Mouse (Mus musculus) layer of hippocampus, postnatal 14 days (tissue): ENCODE measurements around the gene Atp5g1. TPM values are rescaled to one million over a fixed set of nuclear protein-coding genes. Genes with fewer than 3 reads are reported as not detected.

Experiments
- DNase-seq, 2 experiments: peaks; one replicate each; pipeline ENCODE4 v3.0.0; 2021 to 2022; ENCODE audit warnings: low spot score in 2 of 2, mixed read lengths in 1 of 2
- total RNA-seq, 2 experiments: library from RNA; stranded (reverse); gene quantifications; 2 replicates each; pipeline ENCODE4 v1.2.3; 2021

Atp5g1 gene
- total RNA-seq, 2 experiments from 2014 or later = 585 to 616 TPM

GRCm38 (mm10) chr11:96074351-96075176 lies 906 bp downstream of the Atp5g1 start:
- no peak for DNase-seq

- DNase-seq = no peak
Observed at GRCm38 (mm10) chr11:96073295-96073993, 2.0 kb downstream of the Atp5g1 start.

GRCm38 (mm10) chr11:96071013-96071412 lies 4.5 kb downstream of the Atp5g1 start:
- DNase-seq = no peak

- DNase-seq = no peak
Observed at GRCm38 (mm10) chr11:96070353-96070752, 5.1 kb downstream of the Atp5g1 start.

GRCm38 (mm10) chr11:96068231-96068630 lies 7.2 kb downstream of the Atp5g1 start:
- no peak for DNase-seq

- peak; percentile 97 for DNase-seq
Observed at GRCm38 (mm10) chr11:96065215-96065911, 10.1 kb downstream of the Atp5g1 start, which contains the start of gene Ube2z. Ube2z (minus strand) TSS chr11:96065388.

GRCm38 (mm10) chr11:96064521-96065214 lies 10.8 kb downstream of the Atp5g1 start:
- DNase-seq = peak in 1 of 2 experiments; percentile 31

GRCm38 (mm10) chr11:96058309-96058708 lies 17.2 kb downstream of the Atp5g1 start:
- DNase-seq = no peak

- DNase-seq = no peak
Observed at GRCm38 (mm10) chr11:96050854-96051253, 24.6 kb downstream of the Atp5g1 start.

- DNase-seq = no peak
Observed at GRCm38 (mm10) chr11:96049939-96050338, 25.5 kb downstream of the Atp5g1 start.

- DNase-seq = no peak
Observed at GRCm38 (mm10) chr11:96047469-96048373, 27.7 kb downstream of the Atp5g1 start.

GRCm38 (mm10) chr11:96046793-96047192 lies 28.7 kb downstream of the Atp5g1 start:
- no peak for DNase-seq

GRCm38 (mm10) chr11:96046028-96046427 lies 29.4 kb downstream of the Atp5g1 start:
- no peak for DNase-seq

GRCm38 (mm10) chr11:96044803-96045567 lies 30.5 kb downstream of the Atp5g1 start:
- no peak for DNase-seq

GRCm38 (mm10) chr11:96038560-96038959 lies 36.9 kb downstream of the Atp5g1 start:
- no peak for DNase-seq

GRCm38 (mm10) chr11:96037499-96037898 lies 38.0 kb downstream of the Atp5g1 start:
- no peak for DNase-seq

GRCm38 (mm10) chr11:96035133-96035532 lies 40.3 kb downstream of the Atp5g1 start:
- peak in 1 of 2 experiments; percentile 33 for DNase-seq

- peak; percentile 95 to 96 for DNase-seq
Observed at GRCm38 (mm10) chr11:96034596-96035052, 40.8 kb downstream of the Atp5g1 start, which contains the start of gene Snf8. Snf8 (plus strand) TSS chr11:96034885.

- no peak for DNase-seq
Observed at GRCm38 (mm10) chr11:96034116-96034515, 41.4 kb downstream of the Atp5g1 start.
